Mouse (Mus musculus): Measurements from ENCODE around the gene Sema4a. TPM values are rescaled to one million over a fixed set of nuclear protein-coding genes. Genes with fewer than 3 reads are reported as not detected.
A peak's percentile ranks its signal among the peaks of the same experiment; 100 is the strongest.

Sema4a gene
- polyA plus RNA-seq, 1 experiment, result 321 TPM

DNA sequence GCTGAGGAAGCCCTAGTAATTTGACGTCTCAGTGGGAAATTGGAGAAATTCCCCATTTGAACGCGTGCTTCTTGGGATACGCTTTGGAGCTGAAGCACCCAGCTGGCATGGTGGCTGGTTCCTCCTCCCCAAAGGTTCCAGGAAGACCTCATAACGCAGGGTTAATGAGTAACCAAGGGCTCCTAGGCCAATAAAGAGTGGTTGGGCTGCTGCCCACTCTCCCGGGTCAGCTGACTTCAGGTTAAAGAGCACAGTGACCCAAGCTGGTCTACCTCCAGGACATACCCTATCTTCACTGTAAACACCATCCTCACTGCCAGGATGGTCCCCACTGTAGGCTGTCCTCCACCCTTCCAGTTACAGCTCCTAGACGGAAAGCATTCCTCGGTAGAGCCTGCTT lies 4.7 kb downstream of the Sema4a start:
- WGBS, result 25% methylated on average over 8 of the region's 8 CpGs
- TF ChIP-seq POLR2A (IDR thresholded peaks at IDR 0.05; ENCODE audit: low read depth, low read length) (peak; percentile 27; the same call in 1 of the 2 replicates), CTCF (IDR thresholded peaks at IDR 0.05; ENCODE audit: extremely low read depth, insufficient read length, insufficient replicate concordance, low read depth, low read length) (no peak)

GRCm38 (mm10) chr3:88455588-88456264 lies 5.3 kb downstream of the Sema4a start:
- TF ChIP-seq POLR2A (IDR thresholded peaks at IDR 0.05; ENCODE audit: low read depth, low read length) (peak; percentile 24; the same call in 1 of the 2 replicates), CTCF (IDR thresholded peaks at IDR 0.05; ENCODE audit: extremely low read depth, insufficient read length, insufficient replicate concordance, low read depth, low read length) (no peak)
- Histone ChIP-seq H3K36me3 (ENCODE audit: control insufficient read depth, insufficient read depth, low read length) (peaks cover 32% of the 10 kb centered on the region), H3K27me3 (ENCODE audit: control insufficient read depth, insufficient read depth, low read length) (no peaks in the 10 kb centered on the region), H3K4me3 (ENCODE audit: low read depth, low read length) (peak overlapping the region; percentile 73), H3K27ac (ENCODE audit: insufficient read depth, low read depth, low read length) (peak overlapping the region; percentile 98), H3K4me1 (ENCODE audit: control insufficient read depth, insufficient read depth, insufficient read length, low read length) (peaks cover 38% of the 10 kb centered on the region)
- WGBS, result 25% methylated on average over 18 of the region's 18 CpGs

More for the DNA sequence above, 4.7 kb downstream of the Sema4a start:
- Histone ChIP-seq H3K27me3 (ENCODE audit: control insufficient read depth, insufficient read depth, low read length) (no peaks in the 10 kb centered on the region), H3K36me3 (ENCODE audit: control insufficient read depth, insufficient read depth, low read length) (peaks cover 26% of the 10 kb centered on the region), H3K27ac (ENCODE audit: insufficient read depth, low read depth, low read length) (peak overlapping the region; percentile 98), H3K4me1 (ENCODE audit: control insufficient read depth, insufficient read depth, insufficient read length, low read length) (peaks cover 32% of the 10 kb centered on the region), H3K4me3 (ENCODE audit: low read depth, low read length) (no peak overlapping the region; the same call in 1 of the 2 replicates)

DNA sequence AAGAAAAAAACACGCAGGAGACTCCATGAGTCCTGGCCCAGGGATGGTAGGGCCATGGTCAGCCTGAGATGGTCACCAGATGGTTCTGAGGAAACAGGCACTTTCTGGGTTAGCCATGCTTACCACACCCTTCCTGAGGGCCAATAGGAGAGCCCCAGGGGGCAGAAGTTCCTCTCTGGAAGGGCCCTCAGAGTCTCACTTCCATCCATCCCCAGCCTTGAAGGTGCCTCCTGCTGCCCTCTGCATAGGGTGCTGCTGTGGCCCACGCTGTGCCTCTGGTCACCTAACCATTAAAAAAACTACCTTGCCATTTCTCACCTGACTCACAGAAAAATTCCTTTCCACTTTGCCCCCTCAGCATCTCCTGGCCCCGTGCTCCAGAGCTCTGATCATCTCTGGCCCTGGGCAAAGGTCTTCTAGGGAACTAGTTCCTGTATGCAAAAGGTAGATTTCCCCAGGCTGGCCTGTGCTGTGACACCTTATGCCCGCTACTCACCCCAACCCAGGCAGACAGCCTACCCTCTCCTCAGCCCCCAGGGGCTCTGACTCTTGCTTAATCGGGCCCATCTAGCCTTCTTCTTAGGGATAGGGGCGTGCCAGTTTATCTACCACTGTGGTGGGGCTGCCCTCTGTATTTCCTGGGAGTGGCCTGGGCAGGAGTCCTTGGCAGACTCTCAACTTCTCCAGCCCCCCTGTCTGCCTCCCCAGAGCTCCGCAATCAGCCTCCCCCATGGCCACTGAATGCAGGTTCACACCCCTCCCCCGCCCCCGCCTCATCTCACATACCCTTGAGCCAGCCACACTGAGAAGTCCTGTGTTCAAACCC lies 6.0 kb downstream of the Sema4a start:
- Histone ChIP-seq H3K36me3 (ENCODE audit: control insufficient read depth, insufficient read depth, low read length) (peaks cover 39% of the 10 kb centered on the region), H3K4me3 (ENCODE audit: low read depth, low read length) (peak overlapping the region; percentile 73), H3K27me3 (ENCODE audit: control insufficient read depth, insufficient read depth, low read length) (no peaks in the 10 kb centered on the region), H3K4me1 (ENCODE audit: control insufficient read depth, insufficient read depth, insufficient read length, low read length) (peaks cover 39% of the 10 kb centered on the region), H3K27ac (ENCODE audit: insufficient read depth, low read depth, low read length) (peak overlapping the region; percentile 98)
- 23% methylated on average over 9 of the region's 9 CpGs for WGBS
- TF ChIP-seq POLR2A (IDR thresholded peaks at IDR 0.05; ENCODE audit: low read depth, low read length) (no peak), CTCF (IDR thresholded peaks at IDR 0.05; ENCODE audit: extremely low read depth, insufficient read length, insufficient replicate concordance, low read depth, low read length) (no peak)

DNA sequence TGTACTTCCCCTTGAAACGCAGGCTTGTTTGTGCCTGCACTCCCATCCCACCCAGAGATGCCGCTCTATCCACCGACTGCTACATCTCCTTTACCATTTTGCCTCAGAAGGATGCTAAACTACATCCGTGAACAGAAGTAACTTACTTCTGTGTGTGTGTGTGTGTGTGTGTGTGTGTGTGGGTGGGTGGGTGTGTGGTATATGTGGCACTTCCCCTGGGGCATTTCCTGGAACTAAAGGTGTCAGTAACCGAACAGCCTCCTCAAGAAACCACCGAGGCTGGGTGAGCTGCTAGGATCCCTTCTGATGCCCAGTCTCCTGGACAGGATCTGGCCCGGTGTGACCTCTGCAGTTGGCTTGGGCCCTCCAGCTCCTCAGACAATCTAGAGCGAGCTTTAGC lies 7.0 kb downstream of the Sema4a start:
- no peak for TF ChIP-seq CTCF (IDR thresholded peaks at IDR 0.05; ENCODE audit: extremely low read depth, insufficient read length, insufficient replicate concordance, low read depth, low read length)
- TF ChIP-seq POLR2A (IDR thresholded peaks at IDR 0.05; ENCODE audit: low read depth, low read length), result no peak
- H3K27me3 ChIP-seq (ENCODE audit: control insufficient read depth, insufficient read depth, low read length), result no peaks in the 10 kb centered on the region
- peaks cover 45% of the 10 kb centered on the region for H3K4me1 ChIP-seq (ENCODE audit: control insufficient read depth, insufficient read depth, insufficient read length, low read length)
- 0 out of 2 replicates have a peak overlapping the region, but pooled peaks have one; percentile 98 for H3K27ac ChIP-seq (ENCODE audit: insufficient read depth, low read depth, low read length)
- peak overlapping the region; percentile 73 for H3K4me3 ChIP-seq (ENCODE audit: low read depth, low read length)
- WGBS, result 70% methylated on average over 8 of the region's 8 CpGs
- peaks cover 47% of the 10 kb centered on the region for H3K36me3 ChIP-seq (ENCODE audit: control insufficient read depth, insufficient read depth, low read length)

DNA sequence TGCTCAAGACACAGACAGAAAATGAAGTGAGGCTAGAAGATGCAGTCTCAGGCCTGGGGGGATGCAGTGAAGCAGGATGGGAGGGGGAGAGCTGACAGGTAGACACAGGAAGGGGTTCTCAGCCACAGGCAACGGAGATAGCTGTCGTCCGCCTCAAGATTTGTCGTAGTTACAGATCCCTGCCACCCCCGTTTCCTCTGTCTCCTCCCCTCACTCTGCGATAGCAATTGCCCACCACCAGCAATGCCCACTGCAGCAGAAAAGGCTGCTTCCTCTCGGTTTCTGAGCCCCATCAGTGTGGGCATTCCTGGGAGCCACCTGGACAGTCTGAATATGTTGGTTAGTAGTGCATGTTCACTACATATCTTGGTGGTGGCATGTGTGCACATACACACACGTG lies 7.6 kb downstream of the Sema4a start:
- 70% methylated on average over 8 of the region's 8 CpGs for WGBS
- Histone ChIP-seq H3K4me1 (ENCODE audit: control insufficient read depth, insufficient read depth, insufficient read length, low read length) (peaks cover 47% of the 10 kb centered on the region), H3K36me3 (ENCODE audit: control insufficient read depth, insufficient read depth, low read length) (peaks cover 50% of the 10 kb centered on the region), H3K27me3 (ENCODE audit: control insufficient read depth, insufficient read depth, low read length) (no peaks in the 10 kb centered on the region), H3K4me3 (ENCODE audit: low read depth, low read length) (no peak overlapping the region), H3K27ac (ENCODE audit: insufficient read depth, low read depth, low read length) (no peak overlapping the region)
- no peak for TF ChIP-seq CTCF (IDR thresholded peaks at IDR 0.05; ENCODE audit: extremely low read depth, insufficient read length, insufficient replicate concordance, low read depth, low read length)
- no peak for TF ChIP-seq POLR2A (IDR thresholded peaks at IDR 0.05; ENCODE audit: low read depth, low read length)

GRCm38 (mm10) chr3:88452716-88453115 lies 8.3 kb downstream of the Sema4a start:
- peaks cover 53% of the 10 kb centered on the region for H3K4me1 ChIP-seq (ENCODE audit: control insufficient read depth, insufficient read depth, insufficient read length, low read length)
- H3K36me3 ChIP-seq (ENCODE audit: control insufficient read depth, insufficient read depth, low read length), result peaks cover 50% of the 10 kb centered on the region
- no peak overlapping the region for H3K4me3 ChIP-seq (ENCODE audit: low read depth, low read length)
- 68% methylated on average over 6 of the region's 6 CpGs for WGBS
- no peak overlapping the region for H3K27ac ChIP-seq (ENCODE audit: insufficient read depth, low read depth, low read length)
- no peaks in the 10 kb centered on the region for H3K27me3 ChIP-seq (ENCODE audit: control insufficient read depth, insufficient read depth, low read length)
- TF ChIP-seq POLR2A (IDR thresholded peaks at IDR 0.05; ENCODE audit: low read depth, low read length) (no peak), CTCF (IDR thresholded peaks at IDR 0.05; ENCODE audit: extremely low read depth, insufficient read length, insufficient replicate concordance, low read depth, low read length) (no peak)

GRCm38 (mm10) chr3:88452246-88452645 lies 8.7 kb downstream of the Sema4a start:
- Histone ChIP-seq H3K27ac (ENCODE audit: insufficient read depth, low read depth, low read length) (no peak overlapping the region), H3K36me3 (ENCODE audit: control insufficient read depth, insufficient read depth, low read length) (peaks cover 54% of the 10 kb centered on the region), H3K4me3 (ENCODE audit: low read depth, low read length) (no peak overlapping the region), H3K4me1 (ENCODE audit: control insufficient read depth, insufficient read depth, insufficient read length, low read length) (peaks cover 54% of the 10 kb centered on the region), H3K27me3 (ENCODE audit: control insufficient read depth, insufficient read depth, low read length) (no peaks in the 10 kb centered on the region)
- 76% methylated on average over 5 of the region's 5 CpGs for WGBS
- TF ChIP-seq POLR2A (IDR thresholded peaks at IDR 0.05; ENCODE audit: low read depth, low read length) (no peak), CTCF (IDR thresholded peaks at IDR 0.05; ENCODE audit: extremely low read depth, insufficient read length, insufficient replicate concordance, low read depth, low read length) (no peak)
